Mouse (Mus musculus): ENCODE measurements at regions not wholly inside any gene's neighbourhood (a gene's known extent, or its start where the extent isn't known, plus 50 kb on each side); places are given as distances from the start of the nearest gene placed in this dataset.

DNA sequence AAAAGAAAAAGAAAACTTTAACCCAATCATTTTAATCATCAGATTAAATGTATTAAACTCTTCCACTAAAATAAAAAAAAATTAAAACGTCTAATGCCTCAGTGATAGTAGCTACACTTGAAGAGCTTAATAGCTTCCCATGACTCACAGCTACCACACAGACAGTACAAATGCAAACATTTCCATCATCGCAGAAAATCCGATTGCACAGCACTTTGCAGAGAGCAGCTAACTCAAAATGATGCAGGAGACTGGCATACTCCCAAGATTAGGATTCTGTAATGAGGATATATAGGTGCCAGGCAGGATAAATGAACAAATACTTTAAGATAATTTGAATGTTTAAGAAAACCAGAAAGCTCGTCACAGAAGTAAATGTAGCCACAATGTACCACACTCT is 238.3 kb upstream of the Kif2a start:
- Histone ChIP-seq H3K4me1 (ENCODE audit: control insufficient read depth, insufficient read depth, low read length) (no peaks in the 10 kb centered on the region), H3K9ac (ENCODE audit: low read depth, low read length) (no peak overlapping the region), H3K27ac (ENCODE audit: low read depth, low read length) (no peak overlapping the region), H3K4me3 (ENCODE audit: low read length) (no peak overlapping the region), H3K36me3 (ENCODE audit: control insufficient read depth, insufficient read depth, low read length) (no peaks in the 10 kb centered on the region), H3K9me3 (ENCODE audit: control insufficient read depth, low read length) (no peaks in the 10 kb centered on the region), H3K27me3 (ENCODE audit: control insufficient read depth, insufficient read depth, low read length) (no peaks in the 10 kb centered on the region), H3K4me2 (replicated peaks; ENCODE audit: low read depth, low read length) (no peak overlapping the region)
- WGBS, result 83% methylated on average over 4 of the region's 4 CpGs
- ATAC-seq (ENCODE audit: low FRiP score, low TSS enrichment), result no peak

DNA sequence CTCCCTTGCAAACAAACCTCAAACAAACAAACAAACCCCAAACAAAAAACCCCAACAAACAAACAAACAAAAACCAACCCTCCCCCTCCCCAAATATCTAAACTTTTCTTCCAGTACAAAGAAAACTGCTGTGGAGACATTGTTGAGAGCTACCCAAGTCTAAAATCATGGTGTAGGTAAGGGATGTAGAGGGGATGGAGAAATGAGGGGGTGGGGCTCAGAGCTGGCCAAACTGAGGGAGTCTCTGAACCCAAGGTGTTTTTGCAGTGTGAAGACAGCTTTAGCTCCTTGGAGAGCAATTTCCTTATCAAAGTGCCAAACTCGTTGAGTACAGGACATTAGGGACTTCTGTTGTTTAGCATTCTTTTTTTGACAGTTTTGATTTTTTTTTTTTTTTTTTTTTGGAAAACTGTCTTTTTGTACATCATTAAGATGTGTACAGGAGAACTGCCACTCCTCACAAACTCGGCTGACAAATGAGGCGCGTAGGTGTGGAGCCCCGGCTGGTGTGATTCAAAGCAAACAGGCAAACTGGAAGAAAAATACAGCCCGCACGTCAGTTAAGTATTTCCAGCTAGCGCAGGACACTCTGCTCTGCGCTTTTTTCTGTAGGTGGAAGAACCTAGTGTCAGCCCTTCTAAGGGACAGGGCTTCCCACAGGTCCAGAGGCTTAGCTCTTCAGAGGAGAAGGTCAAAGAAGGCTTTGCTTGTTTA is 226.0 kb upstream of the Kif2a start:
- no peak overlapping the region for H3K4me3 ChIP-seq (ENCODE audit: low read length)
- H3K9me3 ChIP-seq (ENCODE audit: control insufficient read depth, low read length), result no peaks in the 10 kb centered on the region
- 13% methylated on average over 9 of the region's 9 CpGs for WGBS
- H3K4me1 ChIP-seq (ENCODE audit: control insufficient read depth, insufficient read depth, low read length), result no peaks in the 10 kb centered on the region
- no peak overlapping the region for H3K27ac ChIP-seq (ENCODE audit: low read depth, low read length)
- no peak overlapping the region for H3K9ac ChIP-seq (ENCODE audit: low read depth, low read length)
- ATAC-seq (ENCODE audit: low FRiP score, low TSS enrichment), result no peak
- no peak overlapping the region for H3K4me2 ChIP-seq (replicated peaks; ENCODE audit: low read depth, low read length)
- no peaks in the 10 kb centered on the region for H3K36me3 ChIP-seq (ENCODE audit: control insufficient read depth, insufficient read depth, low read length)
- H3K27me3 ChIP-seq (ENCODE audit: control insufficient read depth, insufficient read depth, low read length), result no peaks in the 10 kb centered on the region

DNA sequence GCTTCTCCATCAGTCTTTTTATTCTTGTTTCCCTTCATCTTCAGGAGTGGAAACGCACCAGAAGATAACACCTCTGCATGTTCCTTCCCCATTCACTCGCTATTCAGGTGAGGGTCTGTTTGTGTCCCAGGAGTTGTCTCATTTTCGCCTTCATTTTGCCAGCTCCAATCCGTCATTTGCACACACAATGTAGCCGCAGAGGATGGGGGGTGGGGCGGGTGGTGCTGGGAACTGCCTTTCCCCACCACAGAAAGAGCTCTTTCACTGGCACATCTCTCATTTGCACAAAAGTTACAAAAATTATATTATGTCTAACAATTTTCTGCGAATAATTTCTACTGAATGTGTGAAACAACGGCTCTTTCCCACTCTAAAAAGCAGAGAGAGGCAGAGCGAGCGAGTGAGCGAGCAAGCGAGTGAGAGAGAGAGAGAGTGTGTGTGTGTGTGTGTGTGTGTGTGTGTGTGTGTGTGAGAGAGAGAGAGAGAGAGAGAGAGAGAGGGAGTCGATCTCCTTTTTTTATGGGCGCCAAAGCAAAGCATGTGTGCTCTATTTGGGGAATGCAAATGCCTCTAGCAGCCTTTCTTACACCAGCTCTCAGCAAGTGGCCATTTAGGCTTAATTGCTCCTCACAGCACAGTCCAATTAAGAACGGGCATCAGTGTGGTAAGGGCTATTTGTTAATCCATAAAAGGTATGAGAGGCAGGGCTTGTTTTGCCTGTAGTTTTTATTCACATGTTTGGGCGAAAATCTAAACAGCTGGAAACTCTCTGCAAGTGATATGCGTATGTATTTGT is 225.2 kb upstream of the Kif2a start:
- Histone ChIP-seq H3K27me3 (ENCODE audit: control insufficient read depth, insufficient read depth, low read length) (no peaks in the 10 kb centered on the region), H3K9me3 (ENCODE audit: control insufficient read depth, low read length) (no peaks in the 10 kb centered on the region), H3K4me3 (ENCODE audit: low read length) (no peak overlapping the region; the same call in 1 of the 2 replicates), H3K4me2 (replicated peaks; ENCODE audit: low read depth, low read length) (peak overlapping the region; percentile 19; the same call in 1 of the 2 replicates), H3K4me1 (ENCODE audit: control insufficient read depth, insufficient read depth, low read length) (no peaks in the 10 kb centered on the region), H3K9ac (ENCODE audit: low read depth, low read length) (no peak overlapping the region), H3K27ac (ENCODE audit: low read depth, low read length) (no peak overlapping the region), H3K36me3 (ENCODE audit: control insufficient read depth, insufficient read depth, low read length) (no peaks in the 10 kb centered on the region)
- ATAC-seq (ENCODE audit: low FRiP score, low TSS enrichment), result no peak
- WGBS, result 31% methylated on average over 17 of the region's 17 CpGs

DNA sequence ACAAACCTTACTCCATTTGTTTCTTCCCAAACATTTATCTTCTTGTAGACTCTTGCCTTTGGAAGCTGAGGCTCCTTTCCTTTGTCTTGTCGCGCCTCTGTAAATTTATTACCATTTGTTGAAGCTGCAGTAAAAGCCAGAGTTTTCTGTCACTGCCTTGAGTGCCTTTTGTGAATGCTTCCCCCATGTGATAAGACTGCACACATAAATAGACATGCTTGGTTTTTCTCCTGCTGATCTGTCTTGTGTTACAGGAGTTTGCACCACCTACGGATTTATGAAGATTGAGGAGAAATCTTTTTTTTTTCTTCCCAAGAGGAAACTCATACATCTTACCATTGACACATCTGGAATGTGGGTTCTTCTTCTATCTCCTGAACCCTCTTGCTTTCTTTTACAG is 222.2 kb upstream of the Kif2a start:
- ATAC-seq (ENCODE audit: low FRiP score, low TSS enrichment), result no peak
- no peak overlapping the region for H3K4me2 ChIP-seq (replicated peaks; ENCODE audit: low read depth, low read length)
- WGBS, result 12% methylated on average over 3 of the region's 3 CpGs

DNA sequence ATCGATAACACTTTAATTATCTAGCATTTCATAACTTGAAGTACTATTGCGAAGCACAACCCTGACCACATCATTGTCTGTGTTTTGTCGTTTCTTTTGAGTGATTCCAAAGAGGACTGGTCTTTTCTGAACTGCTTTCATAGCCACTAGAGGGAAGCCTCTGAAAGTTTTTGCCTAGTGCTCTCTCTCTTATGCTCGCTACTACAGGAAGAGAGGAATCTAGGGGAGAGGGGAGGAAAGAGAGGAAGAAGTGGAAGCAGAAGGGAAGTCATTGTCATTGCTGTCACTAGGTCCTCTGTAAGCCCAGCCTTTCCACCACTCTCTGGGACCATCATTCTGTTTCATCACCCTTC is 217.1 kb upstream of the Kif2a start:
- no peak overlapping the region for H3K4me2 ChIP-seq (replicated peaks; ENCODE audit: low read depth, low read length)
- H3K27ac ChIP-seq (ENCODE audit: low read depth, low read length), result peak overlapping the region; percentile 52; the same call in 1 of the 2 replicates
- no peaks in the 10 kb centered on the region for H3K9me3 ChIP-seq (ENCODE audit: control insufficient read depth, low read length)
- 40% methylated on average over 4 of the region's 4 CpGs for WGBS
- H3K4me1 ChIP-seq (ENCODE audit: control insufficient read depth, insufficient read depth, low read length), result no peaks in the 10 kb centered on the region
- no peaks in the 10 kb centered on the region for H3K36me3 ChIP-seq (ENCODE audit: control insufficient read depth, insufficient read depth, low read length)
- H3K4me3 ChIP-seq (ENCODE audit: low read length), result no peak overlapping the region
- H3K9ac ChIP-seq (ENCODE audit: low read depth, low read length), result no peak overlapping the region
- H3K27me3 ChIP-seq (ENCODE audit: control insufficient read depth, insufficient read depth, low read length), result no peaks in the 10 kb centered on the region
- peak; percentile 48; the same call in 1 of the 2 replicates for ATAC-seq (ENCODE audit: low FRiP score, low TSS enrichment)

More for the DNA sequence above, 222.2 kb upstream of the Kif2a start:
- Histone ChIP-seq H3K4me1 (ENCODE audit: control insufficient read depth, insufficient read depth, low read length) (no peaks in the 10 kb centered on the region), H3K4me3 (ENCODE audit: low read length) (no peak overlapping the region), H3K27me3 (ENCODE audit: control insufficient read depth, insufficient read depth, low read length) (no peaks in the 10 kb centered on the region), H3K27ac (ENCODE audit: low read depth, low read length) (no peak overlapping the region), H3K36me3 (ENCODE audit: control insufficient read depth, insufficient read depth, low read length) (no peaks in the 10 kb centered on the region), H3K9me3 (ENCODE audit: control insufficient read depth, low read length) (no peaks in the 10 kb centered on the region), H3K9ac (ENCODE audit: low read depth, low read length) (no peak overlapping the region)

DNA sequence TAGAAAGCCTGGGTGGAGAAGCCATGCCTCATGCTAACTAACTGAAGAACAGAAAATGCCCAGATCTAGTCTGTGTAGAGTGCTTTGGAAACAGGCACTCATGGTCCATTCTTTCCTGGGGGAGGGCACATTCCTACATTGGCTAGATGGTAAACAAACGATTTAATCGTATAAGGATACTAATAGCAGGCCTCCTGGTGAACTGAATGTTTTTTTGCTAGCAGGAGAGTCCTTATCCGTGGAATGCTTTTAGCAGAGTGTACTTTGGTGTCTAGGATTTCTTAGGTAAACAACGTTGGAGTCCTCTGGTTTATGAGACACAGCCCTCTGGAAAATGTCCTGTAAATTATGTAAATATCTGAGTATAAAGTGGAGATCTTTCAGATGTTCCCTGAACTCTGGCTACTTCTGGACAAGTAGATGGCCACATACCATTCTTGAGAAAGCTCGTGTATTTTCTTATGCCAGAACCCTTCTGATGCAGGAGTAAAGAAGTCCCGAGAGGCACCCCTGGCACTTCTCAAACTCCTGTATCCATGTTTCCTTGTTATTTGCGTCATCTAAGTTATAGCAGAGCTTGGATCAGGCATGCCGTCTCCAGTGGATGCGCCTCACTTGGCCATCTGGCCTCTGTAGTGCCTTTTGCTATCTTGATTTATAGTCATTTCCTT is 216.6 kb upstream of the Kif2a start:
- Histone ChIP-seq H3K4me1 (ENCODE audit: control insufficient read depth, insufficient read depth, low read length) (no peaks in the 10 kb centered on the region), H3K9me3 (ENCODE audit: control insufficient read depth, low read length) (no peaks in the 10 kb centered on the region), H3K4me3 (ENCODE audit: low read length) (no peak overlapping the region), H3K27me3 (ENCODE audit: control insufficient read depth, insufficient read depth, low read length) (no peaks in the 10 kb centered on the region), H3K4me2 (replicated peaks; ENCODE audit: low read depth, low read length) (no peak overlapping the region), H3K9ac (ENCODE audit: low read depth, low read length) (no peak overlapping the region), H3K27ac (ENCODE audit: low read depth, low read length) (no peak overlapping the region), H3K36me3 (ENCODE audit: control insufficient read depth, insufficient read depth, low read length) (no peaks in the 10 kb centered on the region)
- peak; percentile 65 for ATAC-seq (ENCODE audit: low FRiP score, low TSS enrichment)
- WGBS, result 34% methylated on average over 9 of the region's 9 CpGs

DNA sequence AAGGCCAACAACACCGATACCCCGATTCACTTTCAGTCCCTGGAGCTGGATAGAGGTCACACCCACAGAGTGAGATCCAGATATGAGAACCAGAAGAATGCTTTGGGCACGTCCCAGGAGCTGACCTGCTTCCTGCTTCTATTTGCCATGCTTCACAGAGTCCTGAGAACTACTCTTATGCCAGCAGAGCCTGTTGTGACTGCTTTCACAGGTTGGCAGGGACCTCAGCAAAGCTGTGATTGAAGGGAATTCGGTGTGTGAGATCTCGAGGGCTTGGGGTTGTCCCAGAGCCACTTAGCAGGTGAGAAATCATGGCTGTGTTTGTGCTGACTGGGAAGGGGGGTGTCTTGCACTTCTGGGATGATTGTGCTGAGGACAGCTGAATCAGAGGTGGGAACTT is 197.5 kb upstream of the Kif2a start:
- no peak overlapping the region for H3K4me2 ChIP-seq (replicated peaks; ENCODE audit: low read depth, low read length)
- H3K9me3 ChIP-seq (ENCODE audit: control insufficient read depth, low read length), result no peaks in the 10 kb centered on the region
- no peak overlapping the region for H3K4me3 ChIP-seq (ENCODE audit: low read length)
- H3K9ac ChIP-seq (ENCODE audit: low read depth, low read length), result no peak overlapping the region
- no peaks in the 10 kb centered on the region for H3K27me3 ChIP-seq (ENCODE audit: control insufficient read depth, insufficient read depth, low read length)
- H3K27ac ChIP-seq (ENCODE audit: low read depth, low read length), result no peak overlapping the region
- WGBS, result 68% methylated on average over 5 of the region's 5 CpGs
- no peak for ATAC-seq (ENCODE audit: low FRiP score, low TSS enrichment)
- no peaks in the 10 kb centered on the region for H3K36me3 ChIP-seq (ENCODE audit: control insufficient read depth, insufficient read depth, low read length)
- H3K4me1 ChIP-seq (ENCODE audit: control insufficient read depth, insufficient read depth, low read length), result no peaks in the 10 kb centered on the region

DNA sequence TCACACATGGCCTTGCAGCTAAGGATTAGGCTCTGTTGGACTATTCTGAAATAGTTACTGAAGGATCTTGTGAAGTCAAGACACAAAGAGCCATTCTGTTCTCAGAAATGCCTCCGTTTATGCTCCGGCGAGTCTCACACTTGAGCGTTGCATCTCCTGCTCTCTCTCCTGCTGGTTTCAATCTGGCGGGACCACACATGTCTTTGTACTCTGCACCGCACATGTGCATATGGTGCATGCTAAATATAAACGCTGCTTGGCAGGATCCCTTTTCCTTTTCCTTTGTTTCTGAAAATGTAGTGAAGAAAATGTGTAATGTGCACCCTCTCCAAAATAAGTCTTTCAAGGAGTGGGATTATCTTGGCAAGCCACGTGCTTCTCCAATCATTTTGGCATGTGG is 196.4 kb upstream of the Kif2a start:
- Histone ChIP-seq H3K36me3 (ENCODE audit: control insufficient read depth, insufficient read depth, low read length) (no peaks in the 10 kb centered on the region), H3K4me2 (replicated peaks; ENCODE audit: low read depth, low read length) (no peak overlapping the region), H3K9ac (ENCODE audit: low read depth, low read length) (no peak overlapping the region), H3K4me3 (ENCODE audit: low read length) (no peak overlapping the region), H3K27me3 (ENCODE audit: control insufficient read depth, insufficient read depth, low read length) (no peaks in the 10 kb centered on the region), H3K27ac (ENCODE audit: low read depth, low read length) (no peak overlapping the region), H3K9me3 (ENCODE audit: control insufficient read depth, low read length) (no peaks in the 10 kb centered on the region), H3K4me1 (ENCODE audit: control insufficient read depth, insufficient read depth, low read length) (no peaks in the 10 kb centered on the region)
- no peak for ATAC-seq (ENCODE audit: low FRiP score, low TSS enrichment)
- WGBS, result 89% methylated on average over 8 of the region's 8 CpGs

DNA sequence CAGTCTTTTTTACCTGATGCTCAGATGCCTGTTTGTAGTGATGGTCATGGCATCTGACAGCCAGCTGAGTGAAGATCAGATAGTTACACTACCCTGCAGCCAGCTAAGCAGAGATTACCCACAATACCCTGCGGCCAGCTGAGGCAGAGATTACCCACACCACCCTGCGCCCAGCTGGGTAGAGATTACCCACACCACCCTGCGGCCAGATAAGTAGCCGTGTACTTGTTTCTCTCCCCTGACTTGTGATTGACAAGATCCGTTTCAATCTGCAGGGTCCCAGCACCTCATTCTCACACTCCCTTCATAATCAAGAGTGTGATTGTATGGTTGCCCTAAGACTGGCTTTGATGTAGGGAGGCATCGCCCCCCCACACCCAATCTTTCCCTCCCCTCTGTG is 195.9 kb upstream of the Kif2a start:
- H3K9ac ChIP-seq (ENCODE audit: low read depth, low read length), result no peak overlapping the region

More for the DNA sequence above, 195.9 kb upstream of the Kif2a start:
- 90% methylated on average over 6 of the region's 6 CpGs for WGBS
- Histone ChIP-seq H3K4me3 (ENCODE audit: low read length) (no peak overlapping the region), H3K4me2 (replicated peaks; ENCODE audit: low read depth, low read length) (no peak overlapping the region), H3K36me3 (ENCODE audit: control insufficient read depth, insufficient read depth, low read length) (no peaks in the 10 kb centered on the region), H3K27ac (ENCODE audit: low read depth, low read length) (no peak overlapping the region), H3K4me1 (ENCODE audit: control insufficient read depth, insufficient read depth, low read length) (no peaks in the 10 kb centered on the region), H3K27me3 (ENCODE audit: control insufficient read depth, insufficient read depth, low read length) (no peaks in the 10 kb centered on the region), H3K9me3 (ENCODE audit: control insufficient read depth, low read length) (no peaks in the 10 kb centered on the region)
- ATAC-seq (ENCODE audit: low FRiP score, low TSS enrichment), result no peak
